Mouse (Mus musculus) limb, embryonic 11.5 days (tissue): ENCODE data around the gene Mtap. TPM values are rescaled to one million over a fixed set of nuclear protein-coding genes. Genes with fewer than 3 reads are reported as not detected.

Experiments used
- ATAC-seq: fragments of 200-750 bp; cut with Nextera tagmentation; 2 replicates; pipeline ENCODE4 v1.8.0; 2017; ENCODE audit warnings: low read depth; ENCODE audit not compliant: insufficient number of reproducible peaks, low FRiP score, low TSS enrichment
- DNase-seq: peaks from one replicate; pipeline ENCODE4 v3.0.0-alpha.2; 2015; ENCODE audit warnings: low spot score
- H3K27ac ChIP-seq: fragments of 300-500 bp; sonication (generic); replicated peaks from 2 replicates; pipeline ENCODE4 v1.5.1; 2014; ENCODE audit warnings: low read depth, mild to moderate bottlenecking, low read length
- H3K27me3 ChIP-seq: fragments of 300-500 bp; sonication (generic); 2 replicates; pipeline ENCODE4 v1.6.1; 2014; ENCODE audit warnings: mild to moderate bottlenecking, low read length, mixed read lengths; ENCODE audit not compliant: control insufficient read depth, insufficient read depth
- H3K36me3 ChIP-seq: fragments of 300-500 bp; sonication (generic); 2 replicates; pipeline ENCODE4 v1.6.1; 2014; ENCODE audit warnings: mild to moderate bottlenecking, low read length, moderate library complexity, mixed read lengths; ENCODE audit not compliant: control insufficient read depth, insufficient read depth
- H3K4me1 ChIP-seq: fragments of 300-500 bp; sonication (generic); 2 replicates; pipeline ENCODE4 v1.6.1; 2014; ENCODE audit warnings: low read length, mixed read lengths; ENCODE audit not compliant: control insufficient read depth, insufficient read depth
- H3K4me2 ChIP-seq: fragments of 300-500 bp; sonication (generic); 2 replicates; pipeline ENCODE4 v1.6.1; 2014; ENCODE audit warnings: low read depth, mild to moderate bottlenecking, moderate library complexity; ENCODE audit not compliant: severe bottlenecking
- H3K4me3 ChIP-seq: fragments of 300-500 bp; sonication (generic); 2 replicates; pipeline ENCODE4 v1.5.1; 2014; ENCODE audit warnings: low read depth, low read length
- H3K9ac ChIP-seq: fragments of 300-500 bp; sonication (generic); 2 replicates; pipeline ENCODE4 v1.6.1; 2014; ENCODE audit warnings: mild to moderate bottlenecking, low read length
- H3K9me3 ChIP-seq: fragments of 300-500 bp; sonication (generic); 2 replicates; pipeline ENCODE4 v1.6.1; 2016; ENCODE audit warnings: low read length; ENCODE audit not compliant: control insufficient read depth
- WGBS: fragments of 180-500 bp; shearing (Covaris S2); extraction: QIAGEN DNeasy Blood & Tissue Kit; methylation state at CpG from one replicate; pipeline ENCODE4 v1.1.7; 2014; 5-methylcytosine and 5-hydroxymethylcytosine counted together
- polyA plus RNA-seq: library from polyadenylated mRNA; unstranded; fragments of >200 nt; fragmentation: Nextera tagmentation; extraction: Ambion mirVana; gene quantifications from 2 replicates; pipeline ENCODE4 v1.2.1, GENCODE M21; 2014

Gene Mtap
- polyA plus RNA-seq, 1 experiment from 2014 or later = 113 TPM

- DNase-seq = no peak
- Histone ChIP-seq H3K9me3 (no peaks in the 10 kb centered on the region), H3K36me3 (no peaks in the 10 kb centered on the region), H3K27me3 (no peaks in the 10 kb centered on the region), H3K9ac (no peak overlapping the region), H3K4me1 (no peaks in the 10 kb centered on the region), H3K27ac (no peak overlapping the region), H3K4me3 (no peak overlapping the region), H3K4me2 (no peak overlapping the region)
- WGBS = 67% methylated on average over 2 of the region's 2 CpGs
- no peak for ATAC-seq
These were observed 30.4 kb upstream of the Mtap start for GRCm38 (mm10) chr4:89106505-89106904.

GRCm38 (mm10) chr4:89112168-89112710, 24.7 kb upstream of the Mtap start:
- Histone ChIP-seq H3K9me3 (no peaks in the 10 kb centered on the region), H3K4me2 (no peak overlapping the region), H3K36me3 (no peaks in the 10 kb centered on the region), H3K4me3 (no peak overlapping the region), H3K27me3 (no peaks in the 10 kb centered on the region), H3K4me1 (no peaks in the 10 kb centered on the region), H3K27ac (no peak overlapping the region), H3K9ac (no peak overlapping the region)
- no peak for DNase-seq
- WGBS = 93% methylated on average over 11 of the region's 11 CpGs
- no peak for ATAC-seq

GRCm38 (mm10) chr4:89112782-89113181, 24.1 kb upstream of the Mtap start:
- Histone ChIP-seq H3K4me2 (no peak overlapping the region), H3K4me3 (no peak overlapping the region), H3K27ac (no peak overlapping the region), H3K36me3 (no peaks in the 10 kb centered on the region), H3K9me3 (no peaks in the 10 kb centered on the region), H3K27me3 (no peaks in the 10 kb centered on the region), H3K9ac (no peak overlapping the region), H3K4me1 (no peaks in the 10 kb centered on the region)
- WGBS = 66% methylated on average over 4 of the region's 4 CpGs
- no peak for ATAC-seq
- no peak for DNase-seq

DNA sequence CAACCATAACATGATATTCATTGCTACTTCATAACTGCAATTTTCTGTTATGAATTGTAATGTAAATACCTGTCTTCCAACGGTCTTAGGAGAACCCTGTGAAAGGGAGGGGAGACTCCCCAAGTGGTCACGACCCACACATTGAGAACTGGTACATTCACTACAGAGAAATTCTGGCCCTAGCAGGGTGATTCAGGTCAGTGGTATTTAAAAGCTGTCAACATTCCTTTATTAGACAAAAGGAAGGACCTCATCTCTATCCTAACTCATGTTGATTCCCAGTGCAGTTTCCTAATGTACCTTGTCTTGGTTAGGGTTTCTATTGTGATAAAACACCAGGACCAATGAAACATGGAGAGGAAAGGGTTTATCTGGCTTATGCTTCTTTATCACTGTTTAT, 20.9 kb upstream of the Mtap start:
- H3K27me3 ChIP-seq = no peaks in the 10 kb centered on the region
- 84% methylated on average over 2 of the region's 2 CpGs for WGBS

GRCm38 (mm10) chr4:89119900-89120299, 17.0 kb upstream of the Mtap start:
- ATAC-seq = no peak
- no peak for DNase-seq

More for the DNA sequence above, 20.9 kb upstream of the Mtap start:
- ATAC-seq (no peak), DNase-seq (no peak)
- no peak overlapping the region for H3K27ac ChIP-seq
- no peaks in the 10 kb centered on the region for H3K9me3 ChIP-seq
- no peaks in the 10 kb centered on the region for H3K36me3 ChIP-seq
- H3K4me1 ChIP-seq = no peaks in the 10 kb centered on the region
- H3K4me3 ChIP-seq = no peak overlapping the region
- no peak overlapping the region for H3K4me2 ChIP-seq
- no peak overlapping the region for H3K9ac ChIP-seq

GRCm38 (mm10) chr4:89120353-89120752, 16.6 kb upstream of the Mtap start:
- H3K27me3 ChIP-seq = no peaks in the 10 kb centered on the region
- H3K4me3 ChIP-seq = no peak overlapping the region
- H3K27ac ChIP-seq = no peak overlapping the region
- no peak overlapping the region for H3K9ac ChIP-seq
- no peak for DNase-seq
- H3K4me2 ChIP-seq = no peak overlapping the region
- no peaks in the 10 kb centered on the region for H3K4me1 ChIP-seq
- no peaks in the 10 kb centered on the region for H3K36me3 ChIP-seq
- H3K9me3 ChIP-seq = no peaks in the 10 kb centered on the region
- 86% methylated on average over 5 of the region's 5 CpGs for WGBS
- ATAC-seq = no peak

More at GRCm38 (mm10) chr4:89119900-89120299, 17.0 kb upstream of the Mtap start:
- H3K9me3 ChIP-seq = no peaks in the 10 kb centered on the region
- no peak overlapping the region for H3K9ac ChIP-seq
- H3K4me3 ChIP-seq = no peak overlapping the region
- no peak overlapping the region for H3K4me2 ChIP-seq
- no peaks in the 10 kb centered on the region for H3K27me3 ChIP-seq
- no peaks in the 10 kb centered on the region for H3K4me1 ChIP-seq
- no peak overlapping the region for H3K27ac ChIP-seq
- no peaks in the 10 kb centered on the region for H3K36me3 ChIP-seq

DNA sequence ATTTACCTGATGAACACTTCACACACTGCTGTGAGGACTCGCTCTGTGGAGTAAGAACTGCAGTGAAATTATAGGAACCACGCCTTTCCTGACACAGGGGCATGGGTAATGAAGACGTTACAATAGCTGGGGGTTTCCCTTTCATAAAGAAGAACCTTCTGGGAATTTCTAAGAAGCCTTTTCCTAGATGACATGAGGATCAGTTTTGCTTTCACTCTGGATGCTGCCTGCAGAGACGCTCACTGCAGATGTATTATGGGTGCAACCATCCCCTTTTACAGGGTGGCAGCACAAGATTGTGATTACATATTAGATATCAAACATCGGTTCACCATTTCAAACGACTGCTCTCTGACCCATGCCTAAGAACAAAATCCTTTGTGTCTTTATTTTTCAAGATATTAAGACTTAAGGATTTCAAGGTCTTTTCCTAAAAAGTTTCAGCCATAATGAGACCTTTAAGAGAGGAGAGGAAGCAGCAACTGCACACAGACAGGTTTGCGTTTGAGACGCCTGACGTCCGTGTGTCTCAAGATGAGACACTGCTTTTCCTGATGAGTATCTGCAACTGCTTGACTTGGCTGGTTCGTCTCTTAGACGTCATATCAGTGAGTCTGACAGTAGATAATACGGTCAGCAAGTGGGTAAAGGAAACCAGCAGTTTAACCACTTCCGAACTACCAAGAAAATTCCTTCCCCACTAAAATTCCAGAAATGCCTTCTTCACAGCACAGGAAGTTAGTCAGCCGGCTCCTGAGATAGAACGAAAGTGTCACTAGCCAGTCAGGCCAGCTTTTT, 13.3 kb upstream of the Mtap start:
- H3K36me3 ChIP-seq = no peaks in the 10 kb centered on the region
- no peaks in the 10 kb centered on the region for H3K9me3 ChIP-seq
- no peak overlapping the region for H3K4me2 ChIP-seq
- H3K27me3 ChIP-seq = no peaks in the 10 kb centered on the region
- H3K9ac ChIP-seq = no peak overlapping the region
- no peak overlapping the region for H3K27ac ChIP-seq
- WGBS = 74% methylated on average over 16 of the region's 16 CpGs
- no peak overlapping the region for H3K4me3 ChIP-seq
- H3K4me1 ChIP-seq = 0 out of 2 replicates have a peak, but pooled peaks cover 2% of the 10 kb centered on the region
- DNase-seq = no peak
- ATAC-seq = no peak

- Histone ChIP-seq H3K27me3 (no peaks in the 10 kb centered on the region), H3K4me1 (0 out of 2 replicates have a peak, but pooled peaks cover 2% of the 10 kb centered on the region), H3K9ac (no peak overlapping the region), H3K36me3 (no peaks in the 10 kb centered on the region), H3K4me2 (no peak overlapping the region), H3K27ac (no peak overlapping the region), H3K9me3 (no peaks in the 10 kb centered on the region), H3K4me3 (no peak overlapping the region)
- DNase-seq (no peak), ATAC-seq (no peak)
- WGBS = 58% methylated on average over 5 of the region's 5 CpGs
These were observed 9.2 kb upstream of the Mtap start for GRCm38 (mm10) chr4:89127674-89128073.
